Mouse (Mus musculus): Measurements from ENCODE around the gene Ifngr1.

Gene Ifngr1

DNA sequence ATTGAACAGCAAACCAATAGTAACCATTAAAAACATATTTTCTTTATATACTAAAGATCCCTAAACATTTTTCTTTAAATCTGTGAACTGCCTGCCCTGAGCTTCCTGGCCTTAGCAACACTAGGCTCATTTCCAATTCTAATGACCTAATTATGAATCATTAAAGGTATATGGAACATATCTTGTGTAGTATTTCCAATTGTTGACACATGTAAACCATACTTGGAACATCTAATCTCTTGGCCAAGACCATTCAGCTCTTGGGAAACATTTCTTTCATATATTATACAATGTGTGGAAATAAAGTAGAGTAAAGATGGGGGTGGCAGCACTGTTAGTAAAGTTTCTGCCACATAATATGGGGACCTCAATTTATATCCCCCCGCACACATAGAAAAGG, 47.9 kb downstream of the Ifngr1 start:
- no peak for DNase-seq (ENCODE audit: low spot score)

DNA sequence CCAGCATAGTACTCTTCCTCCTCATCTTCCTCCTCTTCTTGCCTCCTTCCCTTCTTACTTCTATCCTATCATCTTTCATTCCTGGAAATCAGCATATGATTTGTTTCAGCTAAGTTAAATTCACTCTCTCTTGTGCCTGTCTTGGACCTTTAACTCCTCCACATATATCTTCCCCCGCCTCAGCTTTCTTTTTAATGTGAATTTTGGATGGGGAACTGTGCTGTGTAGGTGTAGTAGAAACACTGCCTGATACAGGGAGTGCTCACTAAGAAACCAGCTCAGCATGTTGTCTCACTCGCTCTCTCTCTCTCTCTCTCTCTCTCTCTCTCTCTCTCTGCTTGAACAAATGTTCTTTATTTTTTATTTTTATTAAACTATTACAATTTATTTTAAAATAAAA, 53.4 kb downstream of the Ifngr1 start:
- DNase-seq (ENCODE audit: low spot score) = no peak

DNA sequence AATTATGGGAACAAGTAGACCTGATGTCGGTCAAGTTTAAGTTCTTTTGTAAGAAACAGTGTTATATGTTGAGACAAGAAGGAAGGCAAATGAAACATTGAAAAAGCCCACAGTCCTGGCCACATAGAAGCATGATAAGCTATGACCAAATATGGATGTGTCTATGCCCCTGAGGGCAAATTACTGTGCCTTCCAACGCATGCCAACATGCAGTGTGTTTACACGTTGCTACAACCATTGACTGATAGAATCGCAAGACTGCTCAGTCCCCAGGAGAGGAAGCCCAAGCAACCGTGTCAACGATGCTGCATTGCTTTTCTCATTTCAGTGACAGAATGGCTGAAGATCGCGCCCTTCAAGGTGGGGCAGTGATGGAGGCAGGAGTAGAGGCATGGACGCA, 65.7 kb downstream of the Ifngr1 start:
- no peak for DNase-seq (ENCODE audit: low spot score)

Measured in urinary bladder, postnatal 14 days (tissue).